Mouse (Mus musculus): Measurements from ENCODE around the gene D430019H16Rik.

D430019H16Rik gene

GRCm38 (mm10) chr12:105490794-105491193 is 37.1 kb downstream of the D430019H16Rik start:
- DNase-seq, result no peak

GRCm38 (mm10) chr12:105494796-105495195 is 41.1 kb downstream of the D430019H16Rik start:
- peak; percentile 83 for DNase-seq

GRCm38 (mm10) chr12:105497894-105498293 is 44.2 kb downstream of the D430019H16Rik start:
- DNase-seq, result peak; percentile 93

- peak; percentile 40 for DNase-seq
These were observed 44.8 kb downstream of the D430019H16Rik start for GRCm38 (mm10) chr12:105498423-105498822.

- DNase-seq, result no peak
These were observed 45.2 kb downstream of the D430019H16Rik start for GRCm38 (mm10) chr12:105498842-105499241.

GRCm38 (mm10) chr12:105500940-105501339 is 47.3 kb downstream of the D430019H16Rik start:
- no peak for DNase-seq

GRCm38 (mm10) chr12:105504736-105505135 is 51.1 kb downstream of the D430019H16Rik start:
- DNase-seq, result no peak

GRCm38 (mm10) chr12:105511109-105511508 is 57.5 kb downstream of the D430019H16Rik start:
- peak; percentile 67 for DNase-seq

GRCm38 (mm10) chr12:105511671-105512502 is 58.2 kb downstream of the D430019H16Rik start:
- peak; percentile 77 for DNase-seq

- DNase-seq, result no peak
These were observed 60.5 kb downstream of the D430019H16Rik start for GRCm38 (mm10) chr12:105514111-105514510.

GRCm38 (mm10) chr12:105517026-105517675 is 63.5 kb downstream of the D430019H16Rik start:
- DNase-seq, result peak; percentile 70

- peak; percentile 40 for DNase-seq
These were observed 66.2 kb downstream of the D430019H16Rik start for GRCm38 (mm10) chr12:105519851-105520250.

GRCm38 (mm10) chr12:105521170-105521762 is 67.6 kb downstream of the D430019H16Rik start:
- DNase-seq, result peak; percentile 81

GRCm38 (mm10) chr12:105523737-105524136 is 70.1 kb downstream of the D430019H16Rik start:
- peak; percentile 40 for DNase-seq

- no peak for DNase-seq
These were observed 72.5 kb downstream of the D430019H16Rik start for GRCm38 (mm10) chr12:105526186-105526585.

- peak; percentile 92 for DNase-seq
These were observed 73.2 kb downstream of the D430019H16Rik start for GRCm38 (mm10) chr12:105526829-105527228.

- DNase-seq, result peak; percentile 82
These were observed 75.9 kb downstream of the D430019H16Rik start for GRCm38 (mm10) chr12:105529545-105529944.

GRCm38 (mm10) chr12:105531724-105532371 is 78.2 kb downstream of the D430019H16Rik start:
- DNase-seq, result no peak

GRCm38 (mm10) chr12:105534842-105535241 is 81.2 kb downstream of the D430019H16Rik start:
- no peak for DNase-seq

- DNase-seq, result peak; percentile 53
These were observed 82.5 kb downstream of the D430019H16Rik start for GRCm38 (mm10) chr12:105535968-105536760.

GRCm38 (mm10) chr12:105537162-105537561 is 83.5 kb downstream of the D430019H16Rik start:
- DNase-seq, result peak; percentile 47

GRCm38 (mm10) chr12:105539649-105540048 is 86.0 kb downstream of the D430019H16Rik start:
- DNase-seq, result no peak
